Mouse (Mus musculus): ENCODE measurements around the gene Bbs7.

The Bbs7 gene

GRCm38 (mm10) chr3:36531979-36532542 is 81.2 kb downstream of the Bbs7 start:
- Histone ChIP-seq H3K36me3 (ENCODE audit: control insufficient read depth, insufficient read depth, low read length, poor library complexity, severe bottlenecking) (no peaks in the 10 kb centered on the region), H3K27me3 (ENCODE audit: control insufficient read depth, insufficient read depth, low read length, poor library complexity, severe bottlenecking) (no peaks in the 10 kb centered on the region)
- DNase-seq (ENCODE audit: low read depth, low spot score) = peak; percentile 29

- Histone ChIP-seq H3K27me3 (ENCODE audit: control insufficient read depth, insufficient read depth, low read length, poor library complexity, severe bottlenecking) (no peaks in the 10 kb centered on the region), H3K36me3 (ENCODE audit: control insufficient read depth, insufficient read depth, low read length, poor library complexity, severe bottlenecking) (no peaks in the 10 kb centered on the region)
- DNase-seq (ENCODE audit: low read depth, low spot score) = no peak
Observed at GRCm38 (mm10) chr3:36531242-36531641, 82.0 kb downstream of the Bbs7 start.

GRCm38 (mm10) chr3:36530781-36531180 is 82.5 kb downstream of the Bbs7 start:
- no peaks in the 10 kb centered on the region for H3K36me3 ChIP-seq (ENCODE audit: control insufficient read depth, insufficient read depth, low read length, poor library complexity, severe bottlenecking)
- no peak for DNase-seq (ENCODE audit: low read depth, low spot score)
- no peaks in the 10 kb centered on the region for H3K27me3 ChIP-seq (ENCODE audit: control insufficient read depth, insufficient read depth, low read length, poor library complexity, severe bottlenecking)

GRCm38 (mm10) chr3:36530345-36530744 is 82.9 kb downstream of the Bbs7 start:
- H3K27me3 ChIP-seq (ENCODE audit: control insufficient read depth, insufficient read depth, low read length, poor library complexity, severe bottlenecking) = no peaks in the 10 kb centered on the region
- no peaks in the 10 kb centered on the region for H3K36me3 ChIP-seq (ENCODE audit: control insufficient read depth, insufficient read depth, low read length, poor library complexity, severe bottlenecking)
- DNase-seq (ENCODE audit: low read depth, low spot score) = no peak

- Histone ChIP-seq H3K27me3 (ENCODE audit: control insufficient read depth, insufficient read depth, low read length, poor library complexity, severe bottlenecking) (no peaks in the 10 kb centered on the region; the same call in 1 of the 2 replicates), H3K36me3 (ENCODE audit: control insufficient read depth, insufficient read depth, low read length, poor library complexity, severe bottlenecking) (no peaks in the 10 kb centered on the region)
- DNase-seq (ENCODE audit: low read depth, low spot score) = no peak
Observed at GRCm38 (mm10) chr3:36524466-36524865, 88.8 kb downstream of the Bbs7 start.
